Mouse (Mus musculus): ENCODE results near the gene Dab1.
A peak's percentile ranks its signal among the peaks of the same experiment; 100 is the strongest.

The Dab1 gene

GRCm38 (mm10) chr4:104563512-104563911, 944.4 kb downstream of the Dab1 start:
- no peak for DNase-seq (ENCODE audit: inconsistent age in 2 of 2, low spot score in 1 of 2)

GRCm38 (mm10) chr4:104570523-104570922, 951.4 kb downstream of the Dab1 start:
- peak in 1 of 2 experiments; percentile 22 for DNase-seq (ENCODE audit: inconsistent age in 2 of 2, low spot score in 1 of 2)

GRCm38 (mm10) chr4:104572440-104572839, 953.3 kb downstream of the Dab1 start:
- no peak for DNase-seq (ENCODE audit: inconsistent age in 2 of 2, low spot score in 1 of 2)

- no peak for DNase-seq (ENCODE audit: inconsistent age in 2 of 2, low spot score in 1 of 2)
Measured at GRCm38 (mm10) chr4:104573419-104573818, 954.3 kb downstream of the Dab1 start.

- no peak for DNase-seq (ENCODE audit: inconsistent age in 2 of 2, low spot score in 1 of 2)
Measured at GRCm38 (mm10) chr4:104578370-104578769, 959.2 kb downstream of the Dab1 start.

GRCm38 (mm10) chr4:104579946-104580544, 960.9 kb downstream of the Dab1 start:
- peak in 1 of 2 experiments; percentile 55 for DNase-seq (ENCODE audit: inconsistent age in 2 of 2, low spot score in 1 of 2)

GRCm38 (mm10) chr4:104582726-104583125, 963.6 kb downstream of the Dab1 start:
- peak in 1 of 2 experiments; percentile 65 for DNase-seq (ENCODE audit: inconsistent age in 2 of 2, low spot score in 1 of 2)

GRCm38 (mm10) chr4:104587826-104588225, 968.7 kb downstream of the Dab1 start:
- no peak for DNase-seq (ENCODE audit: inconsistent age in 2 of 2, low spot score in 1 of 2)

GRCm38 (mm10) chr4:104596936-104597335, 977.8 kb downstream of the Dab1 start:
- no peak for DNase-seq (ENCODE audit: inconsistent age in 2 of 2, low spot score in 1 of 2)

- no peak for DNase-seq (ENCODE audit: inconsistent age in 2 of 2, low spot score in 1 of 2)
Measured at GRCm38 (mm10) chr4:104597490-104598465, 978.6 kb downstream of the Dab1 start.

GRCm38 (mm10) chr4:104602804-104603203, 983.6 kb downstream of the Dab1 start:
- DNase-seq (ENCODE audit: inconsistent age in 2 of 2, low spot score in 1 of 2) = no peak

GRCm38 (mm10) chr4:104604298-104604697, 985.1 kb downstream of the Dab1 start:
- no peak for DNase-seq (ENCODE audit: inconsistent age in 2 of 2, low spot score in 1 of 2)

- no peak for DNase-seq (ENCODE audit: inconsistent age in 2 of 2, low spot score in 1 of 2)
Measured at GRCm38 (mm10) chr4:104606881-104607280, 987.7 kb downstream of the Dab1 start.

GRCm38 (mm10) chr4:104607636-104608035, 988.5 kb downstream of the Dab1 start:
- no peak for DNase-seq (ENCODE audit: inconsistent age in 2 of 2, low spot score in 1 of 2)

GRCm38 (mm10) chr4:104619452-104619851, 1000.3 kb downstream of the Dab1 start:
- no peak for DNase-seq (ENCODE audit: inconsistent age in 2 of 2, low spot score in 1 of 2)

GRCm38 (mm10) chr4:104625316-104625715, 1006.2 kb downstream of the Dab1 start:
- DNase-seq (ENCODE audit: inconsistent age in 2 of 2, low spot score in 1 of 2) = no peak

- DNase-seq (ENCODE audit: inconsistent age in 2 of 2, low spot score in 1 of 2) = no peak
Measured at GRCm38 (mm10) chr4:104628708-104629107, 1009.5 kb downstream of the Dab1 start.

- no peak for DNase-seq (ENCODE audit: inconsistent age in 2 of 2, low spot score in 1 of 2)
Measured at GRCm38 (mm10) chr4:104637016-104637415, 1017.9 kb downstream of the Dab1 start.

GRCm38 (mm10) chr4:104640617-104641016, 1021.5 kb downstream of the Dab1 start:
- no peak for DNase-seq (ENCODE audit: inconsistent age in 2 of 2, low spot score in 1 of 2)

GRCm38 (mm10) chr4:104642761-104643469, 1023.8 kb downstream of the Dab1 start:
- DNase-seq (ENCODE audit: inconsistent age in 2 of 2, low spot score in 1 of 2) = peak; percentile 4 to 31

GRCm38 (mm10) chr4:104643534-104644356, 1024.6 kb downstream of the Dab1 start:
- no peak for DNase-seq (ENCODE audit: inconsistent age in 2 of 2, low spot score in 1 of 2)

Data from adrenal gland, adult (tissue).